Mouse (Mus musculus) midbrain, embryonic 13.5 days (tissue): ENCODE results near the gene Nell2. TPM values are rescaled to one million over a fixed set of nuclear protein-coding genes. Genes with fewer than 3 reads are reported as not detected.

Source experiments
- ATAC-seq: fragments of 200-750 bp; cut with Nextera tagmentation; 2 replicates; pipeline ENCODE4 v1.8.0; 2017; ENCODE audit warnings: mild to moderate bottlenecking, moderate TSS enrichment, moderate library complexity
- H3K27ac ChIP-seq: fragments of 300-500 bp; sonication (generic); 2 replicates; pipeline ENCODE4 v1.5.1; 2015; ENCODE audit warnings: inconsistent platforms, mild to moderate bottlenecking, moderate library complexity
- H3K27me3 ChIP-seq: fragments of 300-500 bp; sonication (generic); 2 replicates; pipeline ENCODE4 v1.6.1; 2015; ENCODE audit warnings: mild to moderate bottlenecking, inconsistent platforms
- H3K36me3 ChIP-seq: fragments of 300-500 bp; sonication (generic); 2 replicates; pipeline ENCODE4 v1.6.1; 2015; ENCODE audit warnings: mild to moderate bottlenecking, inconsistent platforms
- H3K4me1 ChIP-seq: fragments of 300-500 bp; sonication (generic); replicated peaks from 2 replicates; pipeline ENCODE4 v1.6.1; 2015; ENCODE audit warnings: inconsistent platforms
- H3K4me2 ChIP-seq: fragments of 300-500 bp; sonication (generic); replicated peaks from 2 replicates; pipeline ENCODE4 v1.6.1; 2015; ENCODE audit warnings: moderate library complexity, mild to moderate bottlenecking, inconsistent platforms
- H3K4me3 ChIP-seq: fragments of 300-500 bp; sonication (generic); replicated peaks from 2 replicates; pipeline ENCODE4 v1.5.1; 2015; ENCODE audit warnings: mild to moderate bottlenecking, inconsistent platforms
- H3K9ac ChIP-seq: fragments of 300-500 bp; sonication (generic); replicated peaks from 2 replicates; pipeline ENCODE4 v1.6.1; 2015; ENCODE audit warnings: mild to moderate bottlenecking, inconsistent platforms
- H3K9me3 ChIP-seq: fragments of 300-500 bp; sonication (generic); 2 replicates; pipeline ENCODE4 v1.6.1; 2016; ENCODE audit warnings: mild to moderate bottlenecking, inconsistent platforms
- WGBS: fragments of 180-500 bp; shearing (Covaris S2); methylation state at CpG from one replicate; pipeline ENCODE4 v1.1.7; 2015; 5-methylcytosine and 5-hydroxymethylcytosine counted together
- polyA plus RNA-seq: library from polyadenylated mRNA; unstranded; fragments of >200 nt; fragmentation: Nextera tagmentation; extraction: Ambion mirVana; gene quantifications from 2 replicates; pipeline ENCODE4 v1.2.1, GENCODE M21; 2015

Nell2 gene
- polyA plus RNA-seq, 1 experiment from 2014 or later: 153 TPM

GRCm38 (mm10) chr15:95460041-95460566, 68.3 kb downstream of the Nell2 start:
- H3K9me3 ChIP-seq: no peaks in the 10 kb centered on the region
- no peak overlapping the region for H3K9ac ChIP-seq
- WGBS: 79% methylated on average over 4 of the region's 4 CpGs
- H3K4me1 ChIP-seq: peaks cover 11% of the 10 kb centered on the region; the same call in 1 of the 2 replicates
- no peaks in the 10 kb centered on the region for H3K36me3 ChIP-seq
- no peaks in the 10 kb centered on the region for H3K27me3 ChIP-seq
- no peak overlapping the region for H3K27ac ChIP-seq
- no peak overlapping the region for H3K4me3 ChIP-seq
- no peak for ATAC-seq
- no peak overlapping the region for H3K4me2 ChIP-seq

GRCm38 (mm10) chr15:95444586-95444985, 83.8 kb downstream of the Nell2 start:
- no peak for ATAC-seq
- no peak overlapping the region for H3K27ac ChIP-seq
- H3K36me3 ChIP-seq: peaks cover 6% of the 10 kb centered on the region; the same call in 1 of the 2 replicates
- no peak overlapping the region for H3K9ac ChIP-seq
- H3K27me3 ChIP-seq: no peaks in the 10 kb centered on the region
- H3K4me3 ChIP-seq: no peak overlapping the region
- 83% methylated on average over 11 of the region's 11 CpGs for WGBS
- H3K4me1 ChIP-seq: no peaks in the 10 kb centered on the region
- no peaks in the 10 kb centered on the region for H3K9me3 ChIP-seq
- no peak overlapping the region for H3K4me2 ChIP-seq

GRCm38 (mm10) chr15:95437740-95438139, 90.6 kb downstream of the Nell2 start:
- Histone ChIP-seq H3K4me1 (peaks cover 4% of the 10 kb centered on the region), H3K9me3 (no peaks in the 10 kb centered on the region), H3K36me3 (peaks cover 6% of the 10 kb centered on the region; the same call in 1 of the 2 replicates), H3K9ac (no peak overlapping the region), H3K27me3 (no peaks in the 10 kb centered on the region), H3K4me2 (no peak overlapping the region), H3K27ac (no peak overlapping the region), H3K4me3 (no peak overlapping the region)
- no peak for ATAC-seq
- WGBS: 80% methylated on average over 4 of the region's 4 CpGs

GRCm38 (mm10) chr15:95436261-95436660, 92.1 kb downstream of the Nell2 start:
- Histone ChIP-seq H3K4me3 (no peak overlapping the region), H3K9ac (no peak overlapping the region), H3K36me3 (no peaks in the 10 kb centered on the region), H3K27me3 (no peaks in the 10 kb centered on the region), H3K4me1 (peaks cover 16% of the 10 kb centered on the region), H3K27ac (no peak overlapping the region), H3K4me2 (no peak overlapping the region), H3K9me3 (no peaks in the 10 kb centered on the region)
- ATAC-seq: no peak
- WGBS: 72% methylated on average over 1 of the region's 1 CpGs

- no peaks in the 10 kb centered on the region for H3K27me3 ChIP-seq
- H3K4me3 ChIP-seq: no peak overlapping the region
- no peak overlapping the region for H3K9ac ChIP-seq
- 0 out of 2 replicates have a peak, but pooled peaks cover 3% of the 10 kb centered on the region for H3K36me3 ChIP-seq
- 31% methylated on average over 13 of the region's 13 CpGs for WGBS
- ATAC-seq: peak; percentile 90
- H3K4me2 ChIP-seq: no peak overlapping the region
- H3K4me1 ChIP-seq: peaks cover 36% of the 10 kb centered on the region
- H3K9me3 ChIP-seq: no peaks in the 10 kb centered on the region
- H3K27ac ChIP-seq: peak overlapping the region; percentile 84
These were observed 97.1 kb downstream of the Nell2 start for GRCm38 (mm10) chr15:95431156-95431799.

- WGBS: 94% methylated on average over 8 of the region's 8 CpGs
- H3K9me3 ChIP-seq: no peaks in the 10 kb centered on the region
- H3K27ac ChIP-seq: no peak overlapping the region
- ATAC-seq: no peak
- no peak overlapping the region for H3K4me2 ChIP-seq
- H3K36me3 ChIP-seq: 0 out of 2 replicates have a peak, but pooled peaks cover 3% of the 10 kb centered on the region
- no peak overlapping the region for H3K4me3 ChIP-seq
- H3K4me1 ChIP-seq: peaks cover 36% of the 10 kb centered on the region
- no peak overlapping the region for H3K9ac ChIP-seq
- H3K27me3 ChIP-seq: no peaks in the 10 kb centered on the region
These were observed 98.4 kb downstream of the Nell2 start for GRCm38 (mm10) chr15:95430000-95430399.

- H3K9ac ChIP-seq: no peak overlapping the region
- H3K36me3 ChIP-seq: 0 out of 2 replicates have a peak, but pooled peaks cover 3% of the 10 kb centered on the region
- WGBS: 41% methylated on average over 7 of the region's 7 CpGs
- no peak for ATAC-seq
- no peaks in the 10 kb centered on the region for H3K9me3 ChIP-seq
- H3K4me1 ChIP-seq: peaks cover 36% of the 10 kb centered on the region
- no peak overlapping the region for H3K4me3 ChIP-seq
- no peaks in the 10 kb centered on the region for H3K27me3 ChIP-seq
- H3K4me2 ChIP-seq: no peak overlapping the region
- H3K27ac ChIP-seq: peak overlapping the region; percentile 67
These were observed 100.2 kb downstream of the Nell2 start for GRCm38 (mm10) chr15:95428003-95428663.

- Histone ChIP-seq H3K4me3 (no peak overlapping the region), H3K9ac (no peak overlapping the region), H3K4me2 (no peak overlapping the region), H3K27ac (no peak overlapping the region), H3K36me3 (peaks cover 15% of the 10 kb centered on the region; the same call in 1 of the 2 replicates), H3K9me3 (no peaks in the 10 kb centered on the region), H3K4me1 (peaks cover 17% of the 10 kb centered on the region), H3K27me3 (no peaks in the 10 kb centered on the region)
- 84% methylated on average over 7 of the region's 7 CpGs for WGBS
- ATAC-seq: no peak
These were observed 103.3 kb downstream of the Nell2 start for GRCm38 (mm10) chr15:95425085-95425484.

- no peak for ATAC-seq
- no peak overlapping the region for H3K4me2 ChIP-seq
- WGBS: 44% methylated on average over 15 of the region's 15 CpGs
These were observed 106.0 kb downstream of the Nell2 start for GRCm38 (mm10) chr15:95422226-95422950.

GRCm38 (mm10) chr15:95418641-95419040, 109.7 kb downstream of the Nell2 start:
- H3K4me1 ChIP-seq: 0 out of 2 replicates have a peak, but pooled peaks cover 5% of the 10 kb centered on the region
- no peak for ATAC-seq
- H3K36me3 ChIP-seq: peaks cover 21% of the 10 kb centered on the region
- no peak overlapping the region for H3K9ac ChIP-seq
- H3K9me3 ChIP-seq: no peaks in the 10 kb centered on the region
- no peak overlapping the region for H3K4me2 ChIP-seq
- no peak overlapping the region for H3K4me3 ChIP-seq
- no peaks in the 10 kb centered on the region for H3K27me3 ChIP-seq
- 51% methylated on average over 4 of the region's 4 CpGs for WGBS
- H3K27ac ChIP-seq: peak overlapping the region; percentile 44; the same call in 1 of the 2 replicates

More at GRCm38 (mm10) chr15:95422226-95422950, 106.0 kb downstream of the Nell2 start:
- no peaks in the 10 kb centered on the region for H3K27me3 ChIP-seq
- no peak overlapping the region for H3K4me3 ChIP-seq
- H3K9ac ChIP-seq: no peak overlapping the region
- H3K9me3 ChIP-seq: no peaks in the 10 kb centered on the region
- H3K4me1 ChIP-seq: 0 out of 2 replicates have a peak, but pooled peaks cover 5% of the 10 kb centered on the region
- no peak overlapping the region for H3K27ac ChIP-seq
- H3K36me3 ChIP-seq: peaks cover 17% of the 10 kb centered on the region; the same call in 1 of the 2 replicates

GRCm38 (mm10) chr15:95411949-95412741, 116.2 kb downstream of the Nell2 start:
- ATAC-seq: peak; percentile 45; the same call in 1 of the 2 replicates
- peaks cover 25% of the 10 kb centered on the region for H3K4me1 ChIP-seq
- H3K9me3 ChIP-seq: no peaks in the 10 kb centered on the region
- H3K4me2 ChIP-seq: no peak overlapping the region
- H3K27ac ChIP-seq: peak overlapping the region; percentile 51; the same call in 1 of the 2 replicates
- no peak overlapping the region for H3K9ac ChIP-seq
- WGBS: 41% methylated on average over 5 of the region's 5 CpGs
- no peak overlapping the region for H3K4me3 ChIP-seq
- no peaks in the 10 kb centered on the region for H3K27me3 ChIP-seq
- peaks cover 3% of the 10 kb centered on the region; the same call in 1 of the 2 replicates for H3K36me3 ChIP-seq
